26 mouse cellular contexts compared by ENCODE assay signal in genomic region chr6:81633586-81633985, GRCm38 (mm10).
DNase-seq lines count a peak whose midpoint lies in the region; ATAC-seq and TF ChIP-seq lines count a peak whose summit lies in the region.
"Had no signal": no experiment of that assay in that cellular context is flagged by ENCODE, and none has a peak within 500 bp of the region (broad histone marks: within the 10 kb centered on the region; RNA-seq: fewer than 3 reads in every experiment).

No protein-coding gene starts in this region.

- no peak overlapping the region for H3K27ac ChIP-seq in kidney, embryonic 16.5 days (ENCODE audit: low read length)
- no peak overlapping the region for H3K27ac ChIP-seq in limb, embryonic 11.5 days (replicated peaks; ENCODE audit: low read depth, low read length)
- H3K27ac ChIP-seq in limb, embryonic 10.5 days, result no peak overlapping the region
- no peak overlapping the region for H3K27ac ChIP-seq in intestine, postnatal 0 days (ENCODE audit: low read depth, low read length)
- H3K27ac ChIP-seq: embryonic facial prominence, embryonic 12.5 days; embryonic facial prominence, embryonic 15.5 days; forebrain, embryonic 15.5 days; gastrocnemius, adult 2 months; hindbrain, embryonic 12.5 days; hindbrain, embryonic 15.5 days had no signal

- DNase-seq in kidney, postnatal 10 days, result no peak
- no peak for DNase-seq in limb, embryonic 11.5 days (ENCODE audit: low spot score)
- DNase-seq in limb, embryonic 10.5 days (ENCODE audit: low spot score), result no peak
- peak; percentile 37 for DNase-seq in MN1 (ENCODE audit: low spot score)
- DNase-seq in brain, embryonic 14.5 days (ENCODE audit: low read depth), result peak; percentile 30
- DNase-seq in spleen, postnatal 10 days (ENCODE audit: low spot score in 2 of 2), result no peak
- DNase-seq: adrenal gland, adult 8-10 months; adrenal gland, postnatal 25 days; B cell, adult 2 months; cerebellum, adult 18-20 months; cerebellum, adult 9-10 months; cerebellum, postnatal 14 days; gastrocnemius, adult 2 months; gastrocnemius, postnatal 14 days; heart, adult 11 months had no signal

- H3K4me3 ChIP-seq in kidney, embryonic 16.5 days (ENCODE audit: low read length), result no peak overlapping the region
- H3K4me3 ChIP-seq in limb, embryonic 11.5 days (ENCODE audit: low read depth, low read length), result no peak overlapping the region
- no peak overlapping the region for H3K4me3 ChIP-seq in limb, embryonic 10.5 days
- H3K4me3 ChIP-seq in intestine, postnatal 0 days (ENCODE audit: low read depth, low read length), result no peak overlapping the region
- H3K4me3 ChIP-seq: embryonic facial prominence, embryonic 12.5 days; embryonic facial prominence, embryonic 15.5 days; forebrain, embryonic 15.5 days; gastrocnemius, adult 2 months; hindbrain, embryonic 12.5 days; hindbrain, embryonic 15.5 days had no signal

- ATAC-seq in kidney, embryonic 16.5 days (ENCODE audit: low FRiP score, low TSS enrichment), result peak; percentile 31; the same call in 1 of the 2 replicates
- ATAC-seq in limb, embryonic 11.5 days (ENCODE audit: insufficient number of reproducible peaks, low FRiP score, low TSS enrichment, low read depth), result 0 out of 2 replicates have a peak, but pooled peaks have one; percentile 51
- no peak for ATAC-seq in intestine, postnatal 0 days
- ATAC-seq: activated CD4-positive, CD25-positive, alpha-beta regulatory T cell, adult 4 months; forebrain, embryonic 15.5 days had no signal

- H3K9ac ChIP-seq in kidney, embryonic 16.5 days (replicated peaks; ENCODE audit: low read length), result no peak overlapping the region
- H3K9ac ChIP-seq in limb, embryonic 11.5 days (ENCODE audit: low read length), result no peak overlapping the region
- H3K9ac ChIP-seq in intestine, postnatal 0 days (ENCODE audit: low read depth, low read length), result no peak overlapping the region
- H3K9ac ChIP-seq: embryonic facial prominence, embryonic 12.5 days; embryonic facial prominence, embryonic 15.5 days; forebrain, embryonic 15.5 days; hindbrain, embryonic 12.5 days; hindbrain, embryonic 15.5 days had no signal

- H3K36me3 ChIP-seq in kidney, embryonic 16.5 days (ENCODE audit: insufficient read depth, low read length), result no peaks in the 10 kb centered on the region
- H3K36me3 ChIP-seq in limb, embryonic 11.5 days (ENCODE audit: control insufficient read depth, insufficient read depth, low read length), result no peaks in the 10 kb centered on the region
- H3K36me3 ChIP-seq in limb, embryonic 10.5 days, result no peaks in the 10 kb centered on the region
- no peaks in the 10 kb centered on the region for H3K36me3 ChIP-seq in intestine, postnatal 0 days (ENCODE audit: control insufficient read depth, insufficient read depth)
- H3K36me3 ChIP-seq: embryonic facial prominence, embryonic 12.5 days; embryonic facial prominence, embryonic 15.5 days; forebrain, embryonic 15.5 days; G1E; hindbrain, embryonic 12.5 days; hindbrain, embryonic 15.5 days had no signal

- H3K4me2 ChIP-seq in kidney, embryonic 16.5 days (replicated peaks; ENCODE audit: low read depth, low read length), result no peak overlapping the region
- no peak overlapping the region for H3K4me2 ChIP-seq in limb, embryonic 11.5 days (ENCODE audit: low read depth, severe bottlenecking)
- H3K4me2 ChIP-seq in intestine, postnatal 0 days (replicated peaks; ENCODE audit: low read depth), result no peak overlapping the region
- H3K4me2 ChIP-seq: embryonic facial prominence, embryonic 12.5 days; embryonic facial prominence, embryonic 15.5 days; forebrain, embryonic 15.5 days; heart, embryonic 11.5 days; hindbrain, embryonic 12.5 days; hindbrain, embryonic 15.5 days had no signal

- H3K27me3 ChIP-seq in kidney, embryonic 16.5 days (ENCODE audit: insufficient read depth, low read length), result no peaks in the 10 kb centered on the region
- no peaks in the 10 kb centered on the region for H3K27me3 ChIP-seq in limb, embryonic 11.5 days (ENCODE audit: control insufficient read depth, insufficient read depth, low read length)
- H3K27me3 ChIP-seq in limb, embryonic 10.5 days (ENCODE audit: low read depth, poor library complexity, severe bottlenecking), result peaks cover 31% of the 10 kb centered on the region
- no peaks in the 10 kb centered on the region for H3K27me3 ChIP-seq in intestine, postnatal 0 days (replicated peaks; ENCODE audit: control insufficient read depth, insufficient read depth, low read length)
- H3K27me3 ChIP-seq: CH12.LX; embryonic facial prominence, embryonic 12.5 days; embryonic facial prominence, embryonic 15.5 days; forebrain, embryonic 15.5 days; hindbrain, embryonic 12.5 days; hindbrain, embryonic 15.5 days had no signal

- H3K9me3 ChIP-seq in kidney, embryonic 16.5 days (ENCODE audit: low read length), result no peaks in the 10 kb centered on the region
- no peaks in the 10 kb centered on the region for H3K9me3 ChIP-seq in limb, embryonic 11.5 days (ENCODE audit: control insufficient read depth, low read length)
- no peaks in the 10 kb centered on the region for H3K9me3 ChIP-seq in limb, embryonic 10.5 days (replicated peaks)
- H3K9me3 ChIP-seq in intestine, postnatal 0 days (ENCODE audit: control insufficient read depth), result no peaks in the 10 kb centered on the region
- H3K9me3 ChIP-seq: embryonic facial prominence, embryonic 12.5 days; embryonic facial prominence, embryonic 15.5 days; forebrain, embryonic 15.5 days; hindbrain, embryonic 12.5 days; hindbrain, embryonic 15.5 days had no signal

- no peak for TF ChIP-seq POLR2A in brain, embryonic 14.5 days (IDR thresholded peaks at IDR 0.05; ENCODE audit: borderline replicate concordance, extremely low read depth, insufficient read depth, insufficient read length, poor library complexity, severe bottlenecking)

- WGBS in kidney, embryonic 16.5 days, result 28% methylated on average over 3 of the region's 3 CpGs
- WGBS in limb, embryonic 11.5 days, result 22% methylated on average over 3 of the region's 3 CpGs
- WGBS in limb, embryonic 10.5 days, result 32% methylated on average over 3 of the region's 3 CpGs
- WGBS in intestine, postnatal 0 days, result 54% methylated on average over 3 of the region's 3 CpGs

- H3K4me1 ChIP-seq in kidney, embryonic 16.5 days (ENCODE audit: insufficient read depth, low read length), result no peaks in the 10 kb centered on the region
- H3K4me1 ChIP-seq in limb, embryonic 11.5 days (ENCODE audit: control insufficient read depth, insufficient read depth, low read length), result no peaks in the 10 kb centered on the region
- peaks cover 13% of the 10 kb centered on the region for H3K4me1 ChIP-seq in limb, embryonic 10.5 days
- no peaks in the 10 kb centered on the region for H3K4me1 ChIP-seq in intestine, postnatal 0 days (replicated peaks; ENCODE audit: control insufficient read depth, insufficient read depth, low read length)
- H3K4me1 ChIP-seq: embryonic facial prominence, embryonic 12.5 days; embryonic facial prominence, embryonic 15.5 days; hindbrain, embryonic 15.5 days had no signal

- TF ChIP-seq CTCF in brain, embryonic 14.5 days (IDR thresholded peaks at IDR 0.05; ENCODE audit: borderline replicate concordance, extremely low read depth, insufficient read depth, insufficient read length), result no peak
- no peak for TF ChIP-seq CTCF in intestine, postnatal 0 days (IDR thresholded peaks at IDR 0.05; ENCODE audit: low read depth)

Comparison
In these comparisons a context has a peak if more than half of its experiments do, and no peak if none do; other contexts are left out.
1. DNase-seq: peak in MN1 (single experiment) and brain, embryonic 14.5 days (single experiment); none in kidney, postnatal 10 days (single experiment), limb, embryonic 11.5 days (single experiment), limb, embryonic 10.5 days (single experiment) and spleen, postnatal 10 days (0 of 2).